Mouse (Mus musculus): ENCODE measurements around the gene Cdkl2. TPM values are rescaled to one million over a fixed set of nuclear protein-coding genes. Genes with fewer than 3 reads are reported as not detected.

The Cdkl2 gene
- polyA plus RNA-seq, 1 experiment from 2014 or later: 2.7 TPM

DNA sequence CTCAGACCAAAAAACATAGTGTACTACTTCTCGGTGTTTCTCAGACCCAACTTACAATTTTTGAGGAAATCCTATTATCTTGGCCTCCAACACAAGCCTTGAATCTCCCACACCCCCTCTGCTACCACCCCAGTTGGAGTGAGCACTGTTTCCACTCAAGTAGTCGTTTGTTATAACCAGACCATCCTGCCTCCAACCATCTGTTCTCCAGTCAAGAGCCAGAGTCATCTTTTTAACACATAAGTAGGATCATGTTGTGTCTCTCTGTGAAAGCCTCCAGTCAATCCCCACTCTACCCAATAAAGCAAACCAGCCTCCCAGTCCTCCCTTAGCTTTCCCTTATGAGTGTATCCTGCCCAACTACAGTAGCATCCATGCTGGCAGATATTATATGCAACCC, 60.2 kb downstream of the Cdkl2 start:
- H3K9ac ChIP-seq (ENCODE audit: low read depth, low read length): no peak overlapping the region
- H3K27me3 ChIP-seq (replicated peaks; ENCODE audit: control insufficient read depth, insufficient read depth, low read length): no peaks in the 10 kb centered on the region
- no peaks in the 10 kb centered on the region for H3K36me3 ChIP-seq (ENCODE audit: control insufficient read depth, insufficient read depth, low read length)
- H3K9me3 ChIP-seq (ENCODE audit: control insufficient read depth, low read length): no peaks in the 10 kb centered on the region
- no peak for ATAC-seq
- WGBS: 72% methylated on average over 2 of the region's 2 CpGs
- no peak overlapping the region for H3K4me2 ChIP-seq (ENCODE audit: low read depth, low read length)
- no peak overlapping the region for H3K27ac ChIP-seq (ENCODE audit: low read length)
- no peak overlapping the region for H3K4me3 ChIP-seq (ENCODE audit: low read length)
- no peaks in the 10 kb centered on the region for H3K4me1 ChIP-seq (ENCODE audit: control insufficient read depth, insufficient read depth, low read length)

DNA sequence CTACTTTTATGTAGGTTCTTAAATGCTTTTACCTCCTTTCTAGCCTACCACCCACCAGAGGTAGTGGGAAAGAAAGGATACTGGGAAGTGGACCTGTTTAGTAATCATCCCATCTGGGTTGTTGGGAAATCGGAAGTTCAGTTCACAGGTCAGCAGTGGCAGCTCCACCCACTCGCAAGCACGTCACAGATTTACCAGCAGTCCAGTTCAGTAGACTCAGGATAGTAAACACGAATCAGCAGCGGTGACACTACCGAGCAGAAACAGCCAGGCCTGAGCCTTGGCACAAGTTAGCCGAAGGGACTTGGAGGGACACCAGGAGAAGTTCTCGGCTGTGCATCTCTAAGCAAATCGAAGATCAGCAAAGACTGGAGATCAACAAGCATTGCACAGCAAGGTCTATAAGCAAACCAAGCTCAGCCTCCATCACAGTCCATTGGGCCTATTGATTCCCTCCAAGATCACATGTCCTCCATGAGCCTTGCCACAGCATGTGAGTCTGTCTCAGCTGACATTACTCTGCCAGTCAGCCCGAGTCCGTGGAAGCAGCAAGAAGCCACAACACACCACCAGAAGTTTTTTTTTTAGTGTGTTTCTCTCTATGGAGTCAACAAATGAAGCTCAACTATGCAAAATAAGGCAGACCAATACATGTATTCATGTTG, 62.4 kb downstream of the Cdkl2 start:
- 90% methylated on average over 11 of the region's 11 CpGs for WGBS
- no peaks in the 10 kb centered on the region for H3K9me3 ChIP-seq (ENCODE audit: control insufficient read depth, low read length)
- H3K27ac ChIP-seq (ENCODE audit: low read length): no peak overlapping the region
- no peak overlapping the region for H3K4me3 ChIP-seq (ENCODE audit: low read length)
- no peaks in the 10 kb centered on the region for H3K36me3 ChIP-seq (ENCODE audit: control insufficient read depth, insufficient read depth, low read length)
- no peaks in the 10 kb centered on the region for H3K4me1 ChIP-seq (ENCODE audit: control insufficient read depth, insufficient read depth, low read length)
- no peaks in the 10 kb centered on the region for H3K27me3 ChIP-seq (replicated peaks; ENCODE audit: control insufficient read depth, insufficient read depth, low read length)
- no peak for ATAC-seq
- H3K4me2 ChIP-seq (ENCODE audit: low read depth, low read length): no peak overlapping the region
- H3K9ac ChIP-seq (ENCODE audit: low read depth, low read length): no peak overlapping the region

DNA sequence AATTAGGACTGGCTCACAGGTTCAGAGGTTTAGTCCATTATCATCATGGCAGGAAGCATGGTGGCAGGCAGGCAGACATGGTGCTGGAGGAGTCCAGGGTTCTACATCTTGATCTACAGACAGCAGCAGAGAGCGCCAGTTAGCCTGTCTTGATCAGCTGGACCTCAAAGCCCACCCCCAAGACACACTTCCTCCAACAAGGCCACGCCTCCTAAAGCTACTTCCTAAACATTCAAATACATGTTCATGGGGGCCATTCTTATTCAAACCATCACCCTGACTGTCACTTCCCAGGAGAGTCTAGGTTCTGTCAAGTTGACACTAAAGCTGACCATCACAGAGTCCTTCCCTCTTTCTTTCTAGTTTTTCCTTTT, 66.3 kb downstream of the Cdkl2 start:
- WGBS: 84% methylated on average over 2 of the region's 2 CpGs

DNA sequence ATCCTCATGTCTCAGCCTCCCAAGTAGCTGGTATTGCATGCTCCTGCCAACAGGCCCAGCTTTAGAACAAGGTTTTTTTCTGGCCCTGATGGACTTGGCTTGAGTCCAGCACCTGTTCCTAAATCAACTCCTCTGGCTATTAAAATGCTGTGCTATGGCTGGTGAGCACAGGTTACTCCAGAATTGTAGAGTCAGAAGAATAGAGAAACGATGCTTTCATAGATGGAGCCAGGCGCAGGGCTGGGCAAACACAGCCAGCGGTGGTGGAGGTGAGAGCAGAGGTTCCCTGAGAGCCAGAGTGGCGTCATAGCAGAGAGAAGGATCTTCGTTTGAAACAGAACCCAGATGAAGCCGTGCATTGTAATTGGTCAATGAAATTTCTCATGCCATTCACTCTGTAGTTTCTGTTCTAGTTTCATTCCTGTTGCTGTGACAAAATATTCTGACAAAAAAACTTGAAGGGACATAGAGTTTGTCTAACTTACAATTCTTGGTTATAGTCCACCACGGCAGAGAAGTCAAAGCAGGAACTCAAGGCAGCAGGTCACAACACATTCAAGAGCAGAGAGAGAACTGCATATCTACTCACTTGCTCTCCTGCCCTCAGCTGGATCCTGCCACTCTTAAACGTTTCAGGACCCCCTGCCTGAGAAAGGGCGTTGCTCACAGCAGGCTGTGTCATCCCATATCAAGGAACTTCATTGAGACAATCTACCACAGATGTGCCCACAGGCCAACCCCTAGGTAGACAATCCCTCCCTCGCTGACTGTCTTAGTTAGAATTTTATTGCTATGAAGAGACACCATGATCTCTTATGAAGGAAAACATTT, 66.9 kb downstream of the Cdkl2 start:
- H3K27ac ChIP-seq (ENCODE audit: low read length): no peak overlapping the region
- no peak for ATAC-seq
- H3K27me3 ChIP-seq (replicated peaks; ENCODE audit: control insufficient read depth, insufficient read depth, low read length): no peaks in the 10 kb centered on the region
- H3K9ac ChIP-seq (ENCODE audit: low read depth, low read length): no peak overlapping the region
- no peaks in the 10 kb centered on the region for H3K36me3 ChIP-seq (ENCODE audit: control insufficient read depth, insufficient read depth, low read length)
- H3K4me3 ChIP-seq (ENCODE audit: low read length): no peak overlapping the region
- H3K4me1 ChIP-seq (ENCODE audit: control insufficient read depth, insufficient read depth, low read length): no peaks in the 10 kb centered on the region
- no peak overlapping the region for H3K4me2 ChIP-seq (ENCODE audit: low read depth, low read length)
- no peaks in the 10 kb centered on the region for H3K9me3 ChIP-seq (ENCODE audit: control insufficient read depth, low read length)
- WGBS: 79% methylated on average over 10 of the region's 10 CpGs

More for the DNA sequence above, 66.3 kb downstream of the Cdkl2 start:
- H3K9me3 ChIP-seq (ENCODE audit: control insufficient read depth, low read length): no peaks in the 10 kb centered on the region
- H3K9ac ChIP-seq (ENCODE audit: low read depth, low read length): no peak overlapping the region
- no peak overlapping the region for H3K4me2 ChIP-seq (ENCODE audit: low read depth, low read length)
- no peaks in the 10 kb centered on the region for H3K4me1 ChIP-seq (ENCODE audit: control insufficient read depth, insufficient read depth, low read length)
- no peak for ATAC-seq
- no peak overlapping the region for H3K4me3 ChIP-seq (ENCODE audit: low read length)
- H3K27ac ChIP-seq (ENCODE audit: low read length): no peak overlapping the region
- no peaks in the 10 kb centered on the region for H3K27me3 ChIP-seq (replicated peaks; ENCODE audit: control insufficient read depth, insufficient read depth, low read length)
- H3K36me3 ChIP-seq (ENCODE audit: control insufficient read depth, insufficient read depth, low read length): no peaks in the 10 kb centered on the region

DNA sequence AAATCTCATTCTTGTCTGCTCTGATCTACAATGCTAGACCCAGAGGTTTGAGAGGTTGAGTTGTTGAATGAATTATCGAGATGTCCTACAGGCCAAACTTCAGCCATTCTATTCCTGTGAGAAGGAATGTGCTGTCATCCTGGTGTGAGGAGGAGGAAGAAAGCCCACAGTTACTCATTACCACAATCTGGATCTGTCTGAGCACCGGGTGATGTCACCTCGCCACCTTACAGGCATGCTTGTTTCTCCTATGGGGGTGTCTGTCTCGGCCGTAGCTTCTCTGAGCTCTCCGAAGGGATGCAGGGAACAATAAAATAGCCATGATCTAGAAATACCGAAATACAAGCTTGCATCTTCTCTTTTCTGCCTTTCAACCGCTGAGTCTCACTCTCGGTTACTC, 67.9 kb downstream of the Cdkl2 start:
- Histone ChIP-seq H3K27me3 (replicated peaks; ENCODE audit: control insufficient read depth, insufficient read depth, low read length) (no peaks in the 10 kb centered on the region), H3K9me3 (ENCODE audit: control insufficient read depth, low read length) (no peaks in the 10 kb centered on the region), H3K27ac (ENCODE audit: low read length) (no peak overlapping the region), H3K4me2 (ENCODE audit: low read depth, low read length) (no peak overlapping the region), H3K36me3 (ENCODE audit: control insufficient read depth, insufficient read depth, low read length) (no peaks in the 10 kb centered on the region), H3K4me1 (ENCODE audit: control insufficient read depth, insufficient read depth, low read length) (no peaks in the 10 kb centered on the region), H3K4me3 (ENCODE audit: low read length) (no peak overlapping the region), H3K9ac (ENCODE audit: low read depth, low read length) (no peak overlapping the region)
- 88% methylated on average over 9 of the region's 9 CpGs for WGBS
- no peak for ATAC-seq

DNA sequence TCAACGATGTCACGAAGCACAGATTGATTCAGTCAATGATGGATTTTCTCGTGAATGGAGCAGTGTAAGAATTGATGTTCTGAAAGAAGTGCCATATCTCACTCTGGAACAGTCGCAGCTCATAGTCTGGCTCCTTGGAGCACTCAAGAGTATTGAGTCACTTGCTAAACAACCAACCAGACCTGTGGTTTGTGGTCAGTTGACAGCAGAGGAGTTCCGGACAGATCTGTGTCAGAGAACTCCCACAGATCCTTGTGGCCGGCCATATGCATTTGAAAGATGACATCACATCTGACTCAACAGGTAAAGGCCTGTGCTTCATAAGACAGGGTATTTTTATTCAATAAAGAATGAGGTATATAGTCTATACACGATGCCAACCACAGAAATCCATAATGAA, 69.7 kb downstream of the Cdkl2 start:
- 90% methylated on average over 7 of the region's 7 CpGs for WGBS
- Histone ChIP-seq H3K27me3 (replicated peaks; ENCODE audit: control insufficient read depth, insufficient read depth, low read length) (no peaks in the 10 kb centered on the region), H3K9me3 (ENCODE audit: control insufficient read depth, low read length) (no peaks in the 10 kb centered on the region), H3K9ac (ENCODE audit: low read depth, low read length) (no peak overlapping the region), H3K36me3 (ENCODE audit: control insufficient read depth, insufficient read depth, low read length) (no peaks in the 10 kb centered on the region), H3K4me2 (ENCODE audit: low read depth, low read length) (no peak overlapping the region), H3K4me3 (ENCODE audit: low read length) (no peak overlapping the region), H3K4me1 (ENCODE audit: control insufficient read depth, insufficient read depth, low read length) (no peaks in the 10 kb centered on the region), H3K27ac (ENCODE audit: low read length) (no peak overlapping the region)
- ATAC-seq: no peak

DNA sequence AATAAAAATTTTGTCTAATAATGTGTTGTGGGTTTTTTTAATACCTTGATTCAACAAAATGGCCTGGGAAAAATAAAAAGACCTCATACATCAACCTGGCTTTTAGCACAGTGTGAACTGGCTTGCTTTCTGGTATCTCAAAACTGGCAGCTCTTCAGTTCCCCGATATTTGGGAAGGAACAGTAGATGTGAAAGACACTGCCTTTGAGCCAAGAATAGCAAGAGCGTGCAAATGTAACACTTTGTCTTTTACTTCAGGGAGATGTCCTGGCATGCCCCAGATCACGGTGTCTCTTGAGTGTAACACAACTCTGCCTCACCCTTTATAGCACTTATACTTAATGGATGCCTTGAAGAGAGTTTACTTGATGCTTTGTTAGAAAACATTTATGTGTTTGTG, 71.6 kb downstream of the Cdkl2 start:
- ATAC-seq: no peak
- no peak overlapping the region for H3K27ac ChIP-seq (ENCODE audit: low read length)
- WGBS: 92% methylated on average over 3 of the region's 3 CpGs
- H3K4me2 ChIP-seq (ENCODE audit: low read depth, low read length): no peak overlapping the region
- H3K9me3 ChIP-seq (ENCODE audit: control insufficient read depth, low read length): no peaks in the 10 kb centered on the region
- H3K4me1 ChIP-seq (ENCODE audit: control insufficient read depth, insufficient read depth, low read length): no peaks in the 10 kb centered on the region
- H3K27me3 ChIP-seq (replicated peaks; ENCODE audit: control insufficient read depth, insufficient read depth, low read length): no peaks in the 10 kb centered on the region
- no peak overlapping the region for H3K4me3 ChIP-seq (ENCODE audit: low read length)
- H3K36me3 ChIP-seq (ENCODE audit: control insufficient read depth, insufficient read depth, low read length): no peaks in the 10 kb centered on the region
- no peak overlapping the region for H3K9ac ChIP-seq (ENCODE audit: low read depth, low read length)

DNA sequence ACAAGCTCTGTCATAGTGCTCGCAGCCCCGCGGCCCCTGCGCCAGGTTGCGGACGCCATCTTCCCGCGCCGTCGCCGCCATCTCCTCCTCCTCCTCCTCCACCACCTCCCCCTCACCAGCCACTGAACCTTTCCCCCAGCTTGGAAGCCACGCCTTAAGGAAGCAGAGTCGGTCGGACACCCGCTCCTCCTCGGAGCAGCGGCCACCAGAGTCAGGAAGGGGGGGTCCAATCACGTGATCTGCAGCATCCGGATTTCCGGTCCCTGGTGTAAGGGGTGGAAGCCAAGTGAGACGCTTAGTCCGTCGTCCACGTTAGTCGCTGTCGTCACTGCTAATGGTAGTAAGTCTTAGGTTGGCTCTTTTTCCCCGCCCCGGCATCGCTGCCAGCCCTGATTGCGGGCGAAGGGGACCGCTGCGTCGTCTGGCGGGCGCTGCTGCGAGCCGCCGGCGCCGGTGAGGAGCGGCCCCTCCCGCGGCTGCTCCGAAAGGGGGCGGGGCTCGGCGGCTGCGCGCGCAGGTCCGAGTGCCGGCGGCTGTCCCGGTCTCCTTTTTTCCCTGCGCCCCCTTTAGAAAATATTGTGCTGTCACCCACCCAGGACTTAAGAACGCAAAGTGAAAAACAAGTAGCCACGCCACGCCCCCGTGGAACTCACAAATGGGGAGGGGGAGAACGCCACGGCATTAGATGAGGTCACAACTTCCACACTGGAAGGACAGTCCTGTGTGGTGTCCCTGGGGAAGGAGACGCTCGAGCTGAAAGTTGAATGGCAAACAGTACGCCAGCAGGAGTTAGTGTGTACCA, 80.8 kb downstream of the Cdkl2 start, which contains the start of gene Rchy1:
Gene Rchy1 (minus strand): TSS at position 430 of the 802 bp plus-strand sequence.
- H3K36me3 ChIP-seq (ENCODE audit: control insufficient read depth, insufficient read depth, low read length): no peaks in the 10 kb centered on the region
- H3K27ac ChIP-seq (ENCODE audit: low read length): peak within 1 kb of the TSS; percentile 99
- peak within 1 kb of the TSS; percentile 71 for H3K4me2 ChIP-seq (ENCODE audit: low read depth, low read length)
- peak; percentile 98 for ATAC-seq
- H3K4me3 ChIP-seq (ENCODE audit: low read length): peak within 1 kb of the TSS; percentile 74
- H3K9me3 ChIP-seq (ENCODE audit: control insufficient read depth, low read length): no peaks in the 10 kb centered on the region
- H3K9ac ChIP-seq (ENCODE audit: low read depth, low read length): peak within 1 kb of the TSS; percentile 89
- WGBS: under 1% methylated on average over 65 of the region's 65 CpGs
- no peaks in the 10 kb centered on the region for H3K27me3 ChIP-seq (replicated peaks; ENCODE audit: control insufficient read depth, insufficient read depth, low read length)
- H3K4me1 ChIP-seq (ENCODE audit: control insufficient read depth, insufficient read depth, low read length): peaks cover 14% of the 10 kb centered on the region

DNA sequence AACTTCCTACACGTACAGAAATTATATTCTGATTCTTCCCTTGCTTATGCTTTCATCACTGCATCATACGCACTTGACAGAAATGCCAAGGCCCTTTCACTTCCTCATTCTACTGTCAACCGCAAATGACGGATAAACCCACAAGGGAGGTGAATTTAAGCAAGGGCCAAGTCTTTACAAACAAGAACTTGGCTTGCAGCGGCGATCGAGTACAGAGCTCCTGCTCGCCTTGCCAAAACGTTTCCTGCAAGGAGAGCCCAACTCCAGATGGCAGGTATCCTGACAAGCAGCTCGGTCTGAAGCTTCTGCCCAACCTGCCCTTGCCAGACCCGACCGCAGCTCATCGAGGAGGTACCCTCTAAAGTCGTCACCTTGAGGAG, 81.4 kb downstream of the Cdkl2 start:
- Histone ChIP-seq H3K36me3 (ENCODE audit: control insufficient read depth, insufficient read depth, low read length) (0 out of 2 replicates have a peak, but pooled peaks cover 2% of the 10 kb centered on the region), H3K4me1 (ENCODE audit: control insufficient read depth, insufficient read depth, low read length) (peaks cover 14% of the 10 kb centered on the region), H3K27me3 (replicated peaks; ENCODE audit: control insufficient read depth, insufficient read depth, low read length) (no peaks in the 10 kb centered on the region), H3K9ac (ENCODE audit: low read depth, low read length) (peak overlapping the region; percentile 89), H3K4me2 (ENCODE audit: low read depth, low read length) (peak overlapping the region; percentile 63), H3K27ac (ENCODE audit: low read length) (peak overlapping the region; percentile 99), H3K4me3 (ENCODE audit: low read length) (peak overlapping the region; percentile 74), H3K9me3 (ENCODE audit: control insufficient read depth, low read length) (no peaks in the 10 kb centered on the region)
- under 1% methylated on average over 14 of the region's 14 CpGs for WGBS
- ATAC-seq: no peak
